Mouse (Mus musculus) forebrain, embryonic 10.5 days (tissue): ENCODE results near the gene Gm42791. TPM values are rescaled to one million over a fixed set of nuclear protein-coding genes. Genes with fewer than 3 reads are reported as not detected.
A peak's percentile ranks its signal among the peaks of the same experiment; 100 is the strongest.

ENCODE experiments used
- DNase-seq: peaks from one replicate; pipeline ENCODE4 v3.0.0-alpha.2; 2017; ENCODE audit warnings: low spot score; ENCODE audit errors: extremely low spot score
- H3K27ac ChIP-seq: fragments of 300-500 bp; sonication (generic); 2 replicates; pipeline ENCODE4 v1.5.1; 2016; ENCODE audit warnings: mild to moderate bottlenecking
- H3K27me3 ChIP-seq: fragments of 300-500 bp; sonication (generic); 2 replicates; pipeline ENCODE4 v1.6.1; 2016; ENCODE audit warnings: mild to moderate bottlenecking; ENCODE audit not compliant: poor library complexity, severe bottlenecking
- H3K36me3 ChIP-seq: fragments of 300-500 bp; sonication (generic); replicated peaks from 2 replicates; pipeline ENCODE4 v1.6.1; 2016; ENCODE audit warnings: mild to moderate bottlenecking, moderate library complexity
- H3K4me1 ChIP-seq: fragments of 300-500 bp; sonication (generic); 2 replicates; pipeline ENCODE4 v1.6.1; 2016
- H3K4me3 ChIP-seq: fragments of 300-500 bp; sonication (generic); 2 replicates; pipeline ENCODE4 v1.5.1; 2016; ENCODE audit warnings: mild to moderate bottlenecking, moderate library complexity
- H3K9me3 ChIP-seq: fragments of 300-500 bp; sonication (generic); 2 replicates; pipeline ENCODE4 v1.6.1; 2016; ENCODE audit warnings: mild to moderate bottlenecking, moderate library complexity
- WGBS: fragments of 180-500 bp; shearing (Covaris S2); methylation state at CpG from one replicate; pipeline ENCODE4 v1.1.7; 2016; 5-methylcytosine and 5-hydroxymethylcytosine counted together
- polyA plus RNA-seq: library from polyadenylated mRNA; unstranded; fragments of >200 nt; fragmentation: Nextera tagmentation; extraction: Ambion mirVana; gene quantifications from 2 replicates; pipeline ENCODE4 v1.2.1, GENCODE M21; 2016

Gm42791 gene
- polyA plus RNA-seq, 1 experiment from 2014 or later = 1.2 TPM

GRCm38 (mm10) chr5:148968179-148968578 is 26.8 kb downstream of the Gm42791 start:
- Histone ChIP-seq H3K27me3 (no peaks in the 10 kb centered on the region), H3K9me3 (no peaks in the 10 kb centered on the region), H3K27ac (no peak overlapping the region), H3K36me3 (no peaks in the 10 kb centered on the region), H3K4me3 (no peak overlapping the region), H3K4me1 (peaks cover 29% of the 10 kb centered on the region)
- 71% methylated on average over 5 of the region's 5 CpGs for WGBS
- DNase-seq = no peak

- H3K9me3 ChIP-seq = no peaks in the 10 kb centered on the region
- 65% methylated on average over 6 of the region's 6 CpGs for WGBS
- DNase-seq = no peak
- H3K4me1 ChIP-seq = peaks cover 25% of the 10 kb centered on the region
- H3K27ac ChIP-seq = peak overlapping the region; percentile 54; the same call in 1 of the 2 replicates
- H3K36me3 ChIP-seq = no peaks in the 10 kb centered on the region
- H3K27me3 ChIP-seq = no peaks in the 10 kb centered on the region
- H3K4me3 ChIP-seq = no peak overlapping the region
Measured at GRCm38 (mm10) chr5:148966395-148966794, 28.6 kb downstream of the Gm42791 start.

- H3K4me3 ChIP-seq = no peak overlapping the region
- no peaks in the 10 kb centered on the region for H3K36me3 ChIP-seq
- no peaks in the 10 kb centered on the region for H3K27me3 ChIP-seq
- DNase-seq = no peak
- H3K9me3 ChIP-seq = no peaks in the 10 kb centered on the region
- H3K27ac ChIP-seq = peak overlapping the region; percentile 54
- WGBS = 52% methylated on average over 13 of the region's 13 CpGs
- H3K4me1 ChIP-seq = peaks cover 25% of the 10 kb centered on the region
Measured at GRCm38 (mm10) chr5:148965691-148966333, 29.1 kb downstream of the Gm42791 start.

- H3K27me3 ChIP-seq = no peaks in the 10 kb centered on the region
- H3K27ac ChIP-seq = peak overlapping the region; percentile 54
- H3K4me1 ChIP-seq = peaks cover 29% of the 10 kb centered on the region
- DNase-seq = no peak
- H3K9me3 ChIP-seq = no peaks in the 10 kb centered on the region
- WGBS = 78% methylated on average over 15 of the region's 15 CpGs
- H3K36me3 ChIP-seq = no peaks in the 10 kb centered on the region
- no peak overlapping the region for H3K4me3 ChIP-seq
Measured at GRCm38 (mm10) chr5:148965089-148965591, 29.8 kb downstream of the Gm42791 start.

GRCm38 (mm10) chr5:148964251-148964650 is 30.7 kb downstream of the Gm42791 start:
- no peaks in the 10 kb centered on the region for H3K36me3 ChIP-seq
- WGBS = 86% methylated on average over 1 of the region's 1 CpGs
- no peak overlapping the region for H3K27ac ChIP-seq
- no peak overlapping the region for H3K4me3 ChIP-seq
- H3K27me3 ChIP-seq = peaks cover 3% of the 10 kb centered on the region; the same call in 1 of the 2 replicates
- no peaks in the 10 kb centered on the region for H3K9me3 ChIP-seq
- H3K4me1 ChIP-seq = peaks cover 34% of the 10 kb centered on the region
- no peak for DNase-seq

GRCm38 (mm10) chr5:148960211-148960610 is 34.7 kb downstream of the Gm42791 start:
- no peak overlapping the region for H3K27ac ChIP-seq
- 73% methylated on average over 10 of the region's 10 CpGs for WGBS
- no peaks in the 10 kb centered on the region for H3K36me3 ChIP-seq
- H3K9me3 ChIP-seq = no peaks in the 10 kb centered on the region
- H3K4me1 ChIP-seq = peaks cover 29% of the 10 kb centered on the region
- peak overlapping the region; percentile 59; the same call in 1 of the 2 replicates for H3K4me3 ChIP-seq
- no peak for DNase-seq
- peaks cover 14% of the 10 kb centered on the region; the same call in 1 of the 2 replicates for H3K27me3 ChIP-seq

- peak overlapping the region; percentile 78 for H3K27ac ChIP-seq
- H3K4me1 ChIP-seq = peaks cover 28% of the 10 kb centered on the region
- 2% methylated on average over 39 of the region's 39 CpGs for WGBS
- no peak for DNase-seq
- no peaks in the 10 kb centered on the region for H3K36me3 ChIP-seq
- no peaks in the 10 kb centered on the region for H3K9me3 ChIP-seq
- H3K27me3 ChIP-seq = peaks cover 14% of the 10 kb centered on the region; the same call in 1 of the 2 replicates
- peak overlapping the region; percentile 59 for H3K4me3 ChIP-seq
Measured at GRCm38 (mm10) chr5:148959068-148959990, 35.6 kb downstream of the Gm42791 start.

GRCm38 (mm10) chr5:148958355-148958754 is 36.6 kb downstream of the Gm42791 start:
- whole genome bisulfite sequencing = 44% methylated on average over 9 of the region's 9 CpGs
- no peak overlapping the region for H3K27ac ChIP-seq
- no peak for DNase-seq

GRCm38 (mm10) chr5:148956898-148957535 is 37.9 kb downstream of the Gm42791 start:
- no peaks in the 10 kb centered on the region for H3K36me3 ChIP-seq
- peaks cover 14% of the 10 kb centered on the region; the same call in 1 of the 2 replicates for H3K27me3 ChIP-seq
- no peak overlapping the region for H3K27ac ChIP-seq
- H3K4me3 ChIP-seq = no peak overlapping the region
- H3K9me3 ChIP-seq = no peaks in the 10 kb centered on the region; the same call in 1 of the 2 replicates
- peaks cover 28% of the 10 kb centered on the region for H3K4me1 ChIP-seq
- no peak for DNase-seq
- 72% methylated on average over 9 of the region's 9 CpGs for WGBS

More at GRCm38 (mm10) chr5:148958355-148958754, 36.6 kb downstream of the Gm42791 start:
- Histone ChIP-seq H3K36me3 (no peaks in the 10 kb centered on the region), H3K9me3 (no peaks in the 10 kb centered on the region; the same call in 1 of the 2 replicates), H3K4me1 (peaks cover 28% of the 10 kb centered on the region), H3K4me3 (no peak overlapping the region), H3K27me3 (peaks cover 14% of the 10 kb centered on the region; the same call in 1 of the 2 replicates)

GRCm38 (mm10) chr5:148956091-148956490 is 38.9 kb downstream of the Gm42791 start:
- DNase-seq = no peak
- 88% methylated on average over 9 of the region's 9 CpGs for WGBS
- no peaks in the 10 kb centered on the region for H3K36me3 ChIP-seq
- no peak overlapping the region for H3K27ac ChIP-seq
- peaks cover 28% of the 10 kb centered on the region for H3K4me1 ChIP-seq
- no peak overlapping the region for H3K4me3 ChIP-seq
- H3K9me3 ChIP-seq = no peaks in the 10 kb centered on the region; the same call in 1 of the 2 replicates
- H3K27me3 ChIP-seq = peaks cover 14% of the 10 kb centered on the region; the same call in 1 of the 2 replicates

- no peak overlapping the region for H3K27ac ChIP-seq
- WGBS = 94% methylated on average over 6 of the region's 6 CpGs
- H3K4me3 ChIP-seq = no peak overlapping the region
- no peaks in the 10 kb centered on the region for H3K36me3 ChIP-seq
- no peak for DNase-seq
- peaks cover 14% of the 10 kb centered on the region; the same call in 1 of the 2 replicates for H3K27me3 ChIP-seq
- H3K4me1 ChIP-seq = peaks cover 28% of the 10 kb centered on the region
- no peaks in the 10 kb centered on the region; the same call in 1 of the 2 replicates for H3K9me3 ChIP-seq
Measured at GRCm38 (mm10) chr5:148955575-148955974, 39.4 kb downstream of the Gm42791 start.
